Mouse (Mus musculus) lung, adult 2 months (tissue): ENCODE measurements around the gene Mettl23. TPM values are rescaled to one million over a fixed set of nuclear protein-coding genes. Genes with fewer than 3 reads are reported as not detected.

Experiments used
- DNase-seq: peaks from one replicate; pipeline ENCODE4 v3.0.0; 2022
- H3K4me1 ChIP-seq: fragments of 200-500 bp; 2 replicates; pipeline ENCODE4 v1.6.1; 2011; ENCODE audit warnings: low read length; ENCODE audit not compliant: control insufficient read depth, insufficient read depth
- H3K4me3 ChIP-seq: fragments of 200-500 bp; replicated peaks from 2 replicates; pipeline ENCODE3; 2011; ENCODE audit warnings: low read depth, mild to moderate bottlenecking, control low read depth, low read length; ENCODE audit errors: extremely low read depth
- CTCF ChIP-seq: fragments of 200-500 bp; IDR thresholded peaks from 2 replicates; pipeline ENCODE4 v1.5.1; 2011; ENCODE audit warnings: mild to moderate bottlenecking, low read length, control low read depth; ENCODE audit not compliant: insufficient read depth
- POLR2A ChIP-seq: fragments of 200-500 bp; IDR thresholded peaks from 2 replicates; pipeline ENCODE4 v1.6.1; 2011; ENCODE audit warnings: low read depth, mild to moderate bottlenecking, control low read depth, low read length, borderline replicate concordance; ENCODE audit errors: extremely low read depth
- WGBS: fragments of 180-500 bp; shearing (Covaris S2); methylation state at CpG from one replicate; pipeline ENCODE4 v1.1.7; 2018; 5-methylcytosine and 5-hydroxymethylcytosine counted together
- polyA plus RNA-seq: library from polyadenylated mRNA; depleted of rRNA; stranded (reverse); fragments of >200 nt; gene quantifications from 2 replicates; pipeline ENCODE4 v1.2.3, GENCODE M21; 2012

The Mettl23 gene
- polyA plus RNA-seq, 1 experiment: 26.2 TPM

GRCm38 (mm10) chr11:116809520-116809919 lies 33.6 kb upstream of the Mettl23 start:
- TF ChIP-seq POLR2A: no peak
- no peak for TF ChIP-seq CTCF
- Histone ChIP-seq H3K4me3 (no peak overlapping the region), H3K4me1 (peaks cover 18% of the 10 kb centered on the region)
- WGBS: 85% methylated on average over 8 of the region's 8 CpGs
- no peak for DNase-seq

- 89% methylated on average over 11 of the region's 11 CpGs for WGBS
- H3K4me3 ChIP-seq: no peak overlapping the region
- no peak for TF ChIP-seq CTCF
- no peak for TF ChIP-seq POLR2A
- peaks cover 23% of the 10 kb centered on the region for H3K4me1 ChIP-seq
- DNase-seq: no peak
These were observed 32.5 kb upstream of the Mettl23 start for GRCm38 (mm10) chr11:116810528-116810927.

GRCm38 (mm10) chr11:116810983-116811901 lies 31.8 kb upstream of the Mettl23 start:
- TF ChIP-seq CTCF: no peak
- TF ChIP-seq POLR2A: no peak
- H3K4me3 ChIP-seq: no peak overlapping the region
- peak; percentile 24 for DNase-seq
- H3K4me1 ChIP-seq: peaks cover 25% of the 10 kb centered on the region
- WGBS: 27% methylated on average over 32 of the region's 32 CpGs

DNA sequence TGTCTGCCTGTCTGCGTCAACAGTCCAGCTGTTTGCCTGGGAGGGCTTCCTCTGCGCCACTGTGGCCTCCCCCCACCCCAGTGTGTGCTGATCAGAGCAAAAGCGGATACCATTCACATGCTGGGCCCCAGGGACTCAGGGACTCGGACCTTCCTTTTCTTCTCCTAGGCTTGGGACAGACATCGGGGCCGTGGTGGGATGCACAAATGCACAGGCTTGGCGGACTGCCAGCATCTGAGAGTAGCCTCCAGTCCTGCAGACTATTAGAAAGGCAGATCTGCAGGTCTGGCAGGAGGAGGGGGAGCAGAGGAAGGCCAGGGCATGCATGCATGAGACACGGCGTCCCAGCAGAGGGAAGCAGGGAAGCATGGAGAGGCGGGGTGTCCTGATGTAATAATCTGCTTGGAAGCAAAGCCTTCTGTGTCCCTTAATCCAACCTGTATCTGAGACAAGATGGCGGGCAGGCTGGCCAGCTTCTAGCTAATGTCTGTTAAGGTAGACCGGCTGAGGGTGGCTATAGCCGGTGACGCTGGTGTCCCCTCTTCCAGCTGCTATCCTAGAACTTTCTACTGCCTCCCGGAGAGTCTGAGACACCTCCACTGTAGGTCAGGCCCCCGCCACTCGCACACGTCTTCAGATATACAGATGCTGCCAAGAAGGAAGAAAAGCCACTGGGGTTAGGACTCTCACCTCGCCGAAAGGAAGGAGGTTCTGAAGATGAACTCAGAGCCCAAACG lies 30.1 kb upstream of the Mettl23 start:
- 62% methylated on average over 21 of the region's 21 CpGs for WGBS
- no peak for DNase-seq
- Histone ChIP-seq H3K4me3 (no peak overlapping the region), H3K4me1 (peaks cover 31% of the 10 kb centered on the region)
- TF ChIP-seq POLR2A (no peak), CTCF (no peak)

- DNase-seq: no peak
- no peak for TF ChIP-seq CTCF
- no peak for TF ChIP-seq POLR2A
- Histone ChIP-seq H3K4me3 (no peak overlapping the region), H3K4me1 (peaks cover 31% of the 10 kb centered on the region)
- 81% methylated on average over 13 of the region's 13 CpGs for WGBS
These were observed 29.5 kb upstream of the Mettl23 start for GRCm38 (mm10) chr11:116813610-116814009.

DNA sequence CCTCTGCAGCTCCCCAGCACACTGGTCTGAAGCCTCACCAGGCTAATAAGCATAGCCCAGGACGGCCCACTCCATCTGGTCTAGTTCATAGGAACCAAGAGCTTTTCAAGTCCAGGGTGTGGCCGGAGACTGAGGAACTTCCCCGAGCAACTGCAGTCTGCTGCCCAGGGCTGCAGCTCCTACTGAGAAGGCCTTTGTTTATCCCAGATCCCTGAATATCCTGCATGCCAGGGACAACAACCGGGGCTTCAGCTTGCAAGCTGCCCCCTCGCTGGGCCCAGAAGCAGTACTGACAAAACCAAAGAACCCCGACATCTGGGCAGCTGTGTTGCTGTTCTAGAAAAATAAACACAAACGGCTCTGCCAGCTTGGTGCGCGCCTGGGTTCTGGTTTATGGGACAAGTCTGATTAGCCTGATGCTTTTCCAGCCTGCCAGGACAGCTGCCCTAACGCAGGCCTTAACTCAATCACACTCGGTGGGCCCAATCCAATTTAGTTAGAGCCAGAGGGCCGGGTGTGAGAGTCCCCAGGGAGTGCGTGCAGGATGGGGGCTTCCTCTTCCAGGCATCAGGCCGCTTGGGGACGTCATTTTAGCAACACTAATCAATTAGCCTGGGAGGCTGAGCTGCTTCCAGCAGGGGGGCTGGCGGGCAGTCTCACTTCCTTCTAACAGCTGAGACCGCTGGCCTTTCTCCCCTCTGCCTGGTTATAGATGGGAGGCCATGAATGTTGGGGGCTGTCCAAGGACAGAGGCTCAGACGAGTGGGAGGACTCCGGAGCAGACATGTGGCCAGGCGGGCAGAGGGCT lies 28.8 kb upstream of the Mettl23 start:
- Histone ChIP-seq H3K4me1 (peaks cover 37% of the 10 kb centered on the region), H3K4me3 (no peak overlapping the region)
- DNase-seq: no peak
- TF ChIP-seq CTCF (no peak), POLR2A (no peak)
- 22% methylated on average over 20 of the region's 20 CpGs for WGBS

DNA sequence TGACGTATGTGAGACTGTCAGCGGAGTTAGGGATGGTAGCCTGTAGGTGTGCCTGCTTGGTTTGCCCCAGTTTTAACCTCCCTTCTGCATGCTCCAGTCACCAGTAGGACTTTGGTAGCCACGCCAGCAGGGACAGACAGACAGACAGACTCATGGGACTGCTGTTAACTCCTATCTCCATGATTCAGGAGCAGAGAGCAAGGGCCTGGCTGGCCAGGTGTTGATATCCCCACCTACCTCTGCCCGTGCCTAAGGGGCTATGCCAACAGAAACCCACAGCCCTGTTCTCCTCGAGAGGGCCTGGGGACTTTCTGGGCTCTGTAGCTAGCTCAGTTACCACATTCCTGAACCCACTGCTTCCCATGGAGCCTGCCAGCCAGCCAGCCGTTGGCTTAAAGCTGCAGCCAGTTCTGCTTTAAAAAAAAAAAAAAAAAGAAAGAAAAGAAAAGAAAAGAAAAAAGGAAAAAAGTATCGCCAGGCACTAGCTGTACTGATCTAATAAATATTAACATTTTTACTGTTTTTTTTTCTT lies 28.1 kb upstream of the Mettl23 start:
- Histone ChIP-seq H3K4me1 (peaks cover 40% of the 10 kb centered on the region), H3K4me3 (no peak overlapping the region)
- DNase-seq: no peak
- 34% methylated on average over 7 of the region's 7 CpGs for WGBS
- no peak for TF ChIP-seq CTCF
- TF ChIP-seq POLR2A: no peak; the same call in 1 of the 2 replicates

DNA sequence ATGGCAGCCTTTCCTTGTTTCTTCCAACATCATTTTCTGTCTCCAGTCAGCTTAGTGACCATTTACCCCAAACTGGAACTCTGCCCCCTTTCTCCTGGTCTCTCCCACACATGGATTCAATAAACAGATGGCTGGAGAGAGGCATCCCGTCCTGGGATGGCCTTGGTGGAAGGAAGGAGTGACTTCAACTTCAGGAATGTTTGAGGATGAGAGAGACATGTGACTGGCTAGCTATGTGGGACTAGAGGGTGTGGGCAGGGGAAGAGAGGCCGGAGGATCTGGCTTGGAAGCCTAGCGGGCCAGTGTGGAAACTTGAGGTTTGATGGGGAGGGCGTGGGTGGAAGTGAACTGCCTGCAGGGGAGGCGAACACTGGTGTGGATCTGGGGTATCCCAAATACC lies 26.3 kb upstream of the Mettl23 start:
- no peak overlapping the region for H3K4me3 ChIP-seq

GRCm38 (mm10) chr11:116817567-116817966 lies 25.5 kb upstream of the Mettl23 start:
- peaks cover 57% of the 10 kb centered on the region for H3K4me1 ChIP-seq
- DNase-seq: no peak
- TF ChIP-seq CTCF (no peak), POLR2A (no peak)
- no peak overlapping the region for H3K4me3 ChIP-seq
- 91% methylated on average over 5 of the region's 5 CpGs for WGBS

More for the DNA sequence above, 26.3 kb upstream of the Mettl23 start:
- 37% methylated on average over 5 of the region's 5 CpGs for WGBS
- TF ChIP-seq POLR2A (no peak), CTCF (no peak)
- H3K4me1 ChIP-seq: peaks cover 52% of the 10 kb centered on the region
- no peak for DNase-seq
